13 mouse cellular contexts compared by ENCODE assay signal in the genomic region with DNA sequence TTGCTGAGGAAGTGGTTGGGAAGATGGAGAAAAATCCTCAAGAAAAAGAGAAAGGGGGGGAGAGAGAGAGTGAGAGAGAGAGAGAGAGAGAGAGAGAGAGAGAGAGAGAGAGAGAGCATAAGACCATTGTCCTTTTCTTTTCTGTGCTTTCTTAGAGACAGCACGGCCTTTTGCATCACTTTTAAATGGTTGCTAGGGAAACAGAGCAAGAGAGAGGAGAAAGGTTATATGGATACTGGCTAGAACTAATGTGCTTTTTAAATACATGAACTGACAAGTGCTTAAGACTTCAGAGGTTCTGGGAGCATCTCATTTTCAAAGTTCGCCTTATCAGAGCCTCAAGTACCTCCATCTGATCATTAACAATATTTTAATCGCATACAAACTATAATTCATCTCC.
"Had no signal": no experiment of that assay in that cellular context is flagged by ENCODE, and none has a peak within 500 bp of the region (broad histone marks: within the 10 kb centered on the region; RNA-seq: fewer than 3 reads in every experiment).

No protein-coding gene starts in this region.

- H3K4me3 ChIP-seq: midbrain, embryonic 12.5 days; neural tube, embryonic 12.5 days; stomach, embryonic 15.5 days had no signal

- DNase-seq: lung, adult 18-20 months; lung, embryonic 14.5 days; lung, postnatal 10 days; lung, postnatal 4 days; right cerebral cortex, postnatal 14 days; thymus, adult 2 months; thymus, postnatal 25 days; thymus, postnatal 4 days had no signal

- H3K4me1 ChIP-seq: neural tube, embryonic 12.5 days; stomach, embryonic 15.5 days had no signal

- H3K27ac ChIP-seq: liver, embryonic 14.5 days; midbrain, embryonic 12.5 days; neural tube, embryonic 12.5 days; stomach, embryonic 15.5 days; stomach, postnatal 0 days had no signal

- H3K9me3 ChIP-seq: midbrain, embryonic 12.5 days; neural tube, embryonic 12.5 days; stomach, embryonic 15.5 days had no signal

- H3K4me2 ChIP-seq: lung, embryonic 14.5 days; midbrain, embryonic 12.5 days; neural tube, embryonic 12.5 days; stomach, embryonic 15.5 days had no signal

- H3K27me3 ChIP-seq: midbrain, embryonic 12.5 days; neural tube, embryonic 12.5 days; stomach, embryonic 15.5 days had no signal

- H3K36me3 ChIP-seq: midbrain, embryonic 12.5 days; neural tube, embryonic 12.5 days; stomach, embryonic 15.5 days had no signal

- H3K9ac ChIP-seq: liver, embryonic 14.5 days; lung, embryonic 14.5 days; midbrain, embryonic 12.5 days; neural tube, embryonic 12.5 days; stomach, embryonic 15.5 days had no signal
